30 mouse cellular contexts compared by ENCODE assay signal in the genomic region with DNA sequence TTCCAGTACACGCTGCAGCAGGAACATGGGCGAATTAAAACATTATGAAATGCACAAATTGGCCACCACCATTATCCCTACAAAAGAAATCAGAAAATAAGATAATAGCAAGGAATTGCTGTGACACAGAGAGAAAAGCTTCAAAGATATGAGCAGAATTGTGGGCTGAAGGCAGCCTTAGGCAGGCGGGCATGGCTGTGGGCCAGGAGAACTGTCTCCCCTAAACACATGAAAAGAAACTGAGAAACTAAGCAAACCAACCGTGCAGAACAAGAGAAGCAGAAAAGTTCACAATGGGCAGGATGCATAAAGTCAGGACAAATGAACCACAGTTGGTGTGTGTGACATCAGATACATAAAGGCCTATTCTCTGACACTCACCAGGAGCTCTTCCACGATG. TPM values are rescaled to one million over a fixed set of nuclear protein-coding genes. Genes with fewer than 3 reads are reported as not detected.
DNase-seq lines count a peak whose midpoint lies in the region; ATAC-seq and TF ChIP-seq lines count a peak whose summit lies in the region.
"Had no signal": no experiment of that assay in that cellular context is flagged by ENCODE, and none has a peak within 500 bp of the region (broad histone marks: within the 10 kb centered on the region; RNA-seq: fewer than 3 reads in every experiment).

No protein-coding gene starts in this region.

- H3K27ac ChIP-seq in midbrain, postnatal 0 days (ENCODE audit: low read depth, low read length): no peak overlapping the region
- no peak overlapping the region for H3K27ac ChIP-seq in midbrain, embryonic 11.5 days (ENCODE audit: low read depth, low read length)
- H3K27ac ChIP-seq: heart, adult 2 months; hindbrain, embryonic 15.5 days; kidney, embryonic 15.5 days; liver, embryonic 12.5 days; midbrain, embryonic 15.5 days; stomach, postnatal 0 days had no signal

- no peak for ATAC-seq in midbrain, postnatal 0 days (ENCODE audit: low FRiP score)
- no peak for ATAC-seq in midbrain, embryonic 11.5 days (ENCODE audit: low FRiP score)
- ATAC-seq: forebrain, embryonic 14.5 days; liver, embryonic 12.5 days; liver, postnatal 0 days; midbrain, embryonic 15.5 days had no signal

- H3K4me2 ChIP-seq in midbrain, postnatal 0 days (ENCODE audit: low read depth, low read length, poor library complexity, severe bottlenecking): no peak overlapping the region
- H3K4me2 ChIP-seq in midbrain, embryonic 11.5 days: no peak overlapping the region
- H3K4me2 ChIP-seq: heart, embryonic 12.5 days; hindbrain, embryonic 15.5 days; kidney, embryonic 15.5 days; liver, embryonic 12.5 days; midbrain, embryonic 15.5 days had no signal

- H3K36me3 ChIP-seq in midbrain, postnatal 0 days (ENCODE audit: insufficient read depth, low read length): no peaks in the 10 kb centered on the region
- H3K36me3 ChIP-seq in midbrain, embryonic 11.5 days (ENCODE audit: control insufficient read depth, insufficient read depth, low read length): no peaks in the 10 kb centered on the region
- H3K36me3 ChIP-seq: heart, embryonic 12.5 days; hindbrain, embryonic 15.5 days; kidney, embryonic 15.5 days; liver, embryonic 12.5 days; midbrain, embryonic 15.5 days had no signal

- DNase-seq in cerebellum, postnatal 10 days: peak; percentile 41 to 52
- DNase-seq in cerebellum, adult 8-10 months: no peak
- peak; percentile 14 for DNase-seq in layer of hippocampus, adult 11-12 months (ENCODE audit: low spot score)
- DNase-seq in layer of hippocampus, adult 9-10 months (ENCODE audit: low spot score): no peak
- peak; percentile 22 for DNase-seq in midbrain, postnatal 0 days (ENCODE audit: low spot score)
- DNase-seq in midbrain, embryonic 11.5 days (ENCODE audit: low spot score, missing footprints): no peak
- peak; percentile 22 for DNase-seq in right cerebral cortex, postnatal 4 days
- no peak for DNase-seq in thymus, postnatal 0 days (ENCODE audit: low spot score)
- DNase-seq: adrenal gland, postnatal 10 days; cerebellum, adult 11-12 months; heart, adult 2 months; kidney, adult 18-20 months; kidney, postnatal 25 days; liver, postnatal 0 days; lung, postnatal 36 days; spleen, adult 18-20 months; thymus, adult 18-20 months; thymus, postnatal 36 days had no signal

- 41% methylated on average over 5 of the region's 5 CpGs for WGBS in midbrain, postnatal 0 days
- 57% methylated on average over 5 of the region's 5 CpGs for WGBS in midbrain, embryonic 11.5 days

- no peaks in the 10 kb centered on the region for H3K27me3 ChIP-seq in midbrain, postnatal 0 days (ENCODE audit: insufficient read depth, low read length)
- no peaks in the 10 kb centered on the region for H3K27me3 ChIP-seq in midbrain, embryonic 11.5 days (ENCODE audit: control insufficient read depth, insufficient read depth, low read length)
- H3K27me3 ChIP-seq: heart, embryonic 12.5 days; hindbrain, embryonic 15.5 days; kidney, embryonic 15.5 days; liver, embryonic 12.5 days; midbrain, embryonic 15.5 days had no signal

- H3K4me1 ChIP-seq in midbrain, postnatal 0 days (ENCODE audit: insufficient read depth, low read length): 0 out of 2 replicates have a peak, but pooled peaks cover 6% of the 10 kb centered on the region
- no peaks in the 10 kb centered on the region for H3K4me1 ChIP-seq in midbrain, embryonic 11.5 days (ENCODE audit: control insufficient read depth, insufficient read depth, low read length)
- H3K4me1 ChIP-seq: heart, embryonic 12.5 days; kidney, embryonic 15.5 days; liver, embryonic 12.5 days had no signal

- H3K9me3 ChIP-seq in midbrain, postnatal 0 days (ENCODE audit: low read length): no peaks in the 10 kb centered on the region
- H3K9me3 ChIP-seq in midbrain, embryonic 11.5 days (ENCODE audit: control insufficient read depth, low read length): no peaks in the 10 kb centered on the region
- H3K9me3 ChIP-seq: heart, embryonic 12.5 days; hindbrain, embryonic 15.5 days; kidney, embryonic 15.5 days; liver, embryonic 12.5 days; midbrain, embryonic 15.5 days had no signal

- no peak overlapping the region for H3K4me3 ChIP-seq in midbrain, postnatal 0 days (ENCODE audit: low read depth, low read length)
- no peak overlapping the region for H3K4me3 ChIP-seq in midbrain, embryonic 11.5 days (ENCODE audit: low read depth, low read length)
- H3K4me3 ChIP-seq: heart, adult 2 months; heart, embryonic 12.5 days; hindbrain, embryonic 15.5 days; kidney, embryonic 15.5 days; liver, embryonic 12.5 days; midbrain, embryonic 15.5 days had no signal

- no peak for TF ChIP-seq CTCF in midbrain, postnatal 0 days (IDR thresholded peaks at IDR 0.05)

- no peak overlapping the region for H3K9ac ChIP-seq in midbrain, postnatal 0 days (replicated peaks; ENCODE audit: low read length, poor library complexity, severe bottlenecking)
- H3K9ac ChIP-seq in midbrain, embryonic 11.5 days (ENCODE audit: low read length): no peak overlapping the region
- H3K9ac ChIP-seq: heart, embryonic 12.5 days; hindbrain, embryonic 15.5 days; kidney, embryonic 15.5 days; liver, embryonic 12.5 days; liver, postnatal 0 days; midbrain, embryonic 15.5 days had no signal

RNA-seq across cellular contexts. Expression of gene Cacna2d3, which starts 51.8 kb away (rescaled TPM):
- 24.0 and 25.5 TPM in 2 replicates for total RNA-seq in midbrain, postnatal 0 days (2014; rRNA removed)
- 27.2 and 32.8 TPM in 2 replicates for polyA plus RNA-seq in midbrain, postnatal 0 days (2015; fragmentation: Nextera tagmentation; extraction: Ambion mirVana)
- 16.2 and 16.7 TPM in 2 replicates for polyA plus RNA-seq in midbrain, embryonic 11.5 days (2014; fragmentation: Nextera tagmentation; extraction: Ambion mirVana)
- polyA plus RNA-seq in thymus, postnatal 0 days (2015; fragmentation: Nextera tagmentation; extraction: Ambion mirVana): 0.09 and 0.16 TPM in 2 replicates
- total RNA-seq: CH12.LX; hematopoietic stem cell, adult 5-6 weeks; megakaryocyte, adult 5-6 weeks; neutrophil, adult 5-6 weeks had no signal
- polyA plus RNA-seq: C2C12; liver, postnatal 0 days had no signal

Comparison
In these comparisons a context has a peak if more than half of its experiments do, and no peak if none do; other contexts are left out.
1. DNase-seq: peak in cerebellum, postnatal 10 days (2 of 2), layer of hippocampus, adult 11-12 months (single experiment), midbrain, postnatal 0 days (single experiment) and right cerebral cortex, postnatal 4 days (single experiment); none in cerebellum, adult 8-10 months (single experiment), layer of hippocampus, adult 9-10 months (single experiment), midbrain, embryonic 11.5 days (single experiment) and thymus, postnatal 0 days (single experiment).
2. RNA of gene Cacna2d3, which starts 51.8 kb away (polyA plus RNA-seq): 27.2 to 32.8 TPM in midbrain, postnatal 0 days and 16.2 to 16.7 TPM in midbrain, embryonic 11.5 days; 0.09 to 0.16 TPM in thymus, postnatal 0 days; every median in the first group is over 10 times any median in the second.